Mouse (Mus musculus) inflammation-experienced regulatory T-cells, adult 6 months (primary cell): ENCODE data around the gene Nt5c2. TPM values are rescaled to one million over a fixed set of nuclear protein-coding genes. Genes with fewer than 3 reads are reported as not detected.

ENCODE experiments used
- ATAC-seq: one replicate; pipeline ENCODE4 v1.8.0; 2017
- polyA plus RNA-seq, 3 experiments: library from polyadenylated mRNA; unstranded; fragments of 100-300 nt; shearing (Covaris generic); gene quantifications; one replicate each; pipeline ENCODE4 v1.2.1; 2017

Gene Nt5c2
- 10 to 100 TPM; 22.1 to 37.3 (median 31.6) TPM for polyA plus RNA-seq

GRCm38 (mm10) chr19:47014447-47015381, at the start of gene Nt5c2, which contains the start of gene Ina:
Nt5c2 (minus strand) TSS chr19:47015153.
Ina (plus strand) TSS chr19:47014698.
- no peak for ATAC-seq

- ATAC-seq, result no peak
Measured at GRCm38 (mm10) chr19:47057684-47058083, 42.7 kb upstream of the Nt5c2 start.

GRCm38 (mm10) chr19:47053471-47053870, 38.5 kb upstream of the Nt5c2 start:
- ATAC-seq, result no peak

- no peak for ATAC-seq
Measured at GRCm38 (mm10) chr19:47052927-47053326, 38.0 kb upstream of the Nt5c2 start.

GRCm38 (mm10) chr19:47050271-47051032, 35.5 kb upstream of the Nt5c2 start, which contains the start of gene Pcgf6:
Pcgf6 (minus strand) TSS chr19:47050906.
- peak; percentile 95 for ATAC-seq

GRCm38 (mm10) chr19:47049840-47050239, 34.9 kb upstream of the Nt5c2 start:
- ATAC-seq, result no peak

GRCm38 (mm10) chr19:47049061-47049460, 34.1 kb upstream of the Nt5c2 start:
- ATAC-seq, result no peak

- ATAC-seq, result no peak
Measured at GRCm38 (mm10) chr19:47047236-47047833, 32.4 kb upstream of the Nt5c2 start.

- ATAC-seq, result no peak
Measured at GRCm38 (mm10) chr19:47046343-47046742, 31.4 kb upstream of the Nt5c2 start.

GRCm38 (mm10) chr19:47043608-47044007, 28.7 kb upstream of the Nt5c2 start:
- no peak for ATAC-seq

- ATAC-seq, result no peak
Measured at GRCm38 (mm10) chr19:47040720-47041473, 25.9 kb upstream of the Nt5c2 start.

GRCm38 (mm10) chr19:47036596-47036995, 21.6 kb upstream of the Nt5c2 start:
- ATAC-seq, result no peak

- no peak for ATAC-seq
Measured at GRCm38 (mm10) chr19:47034916-47035315, 20.0 kb upstream of the Nt5c2 start.

GRCm38 (mm10) chr19:47031770-47032169, 16.8 kb upstream of the Nt5c2 start:
- no peak for ATAC-seq

- ATAC-seq, result no peak
Measured at GRCm38 (mm10) chr19:47029796-47030195, 14.8 kb upstream of the Nt5c2 start.

GRCm38 (mm10) chr19:47026513-47026912, 11.6 kb upstream of the Nt5c2 start:
- ATAC-seq, result no peak

GRCm38 (mm10) chr19:47024954-47025353, 10.0 kb upstream of the Nt5c2 start:
- no peak for ATAC-seq

GRCm38 (mm10) chr19:47023546-47023945, 8.6 kb upstream of the Nt5c2 start:
- ATAC-seq, result no peak

GRCm38 (mm10) chr19:47022709-47023108, 7.8 kb upstream of the Nt5c2 start:
- ATAC-seq, result no peak

GRCm38 (mm10) chr19:47019326-47019725, 4.4 kb upstream of the Nt5c2 start:
- ATAC-seq, result no peak

GRCm38 (mm10) chr19:47018330-47018729, 3.4 kb upstream of the Nt5c2 start:
- no peak for ATAC-seq

- no peak for ATAC-seq
Measured at GRCm38 (mm10) chr19:47017831-47018230, 2.9 kb upstream of the Nt5c2 start.
